In the genomic region with DNA sequence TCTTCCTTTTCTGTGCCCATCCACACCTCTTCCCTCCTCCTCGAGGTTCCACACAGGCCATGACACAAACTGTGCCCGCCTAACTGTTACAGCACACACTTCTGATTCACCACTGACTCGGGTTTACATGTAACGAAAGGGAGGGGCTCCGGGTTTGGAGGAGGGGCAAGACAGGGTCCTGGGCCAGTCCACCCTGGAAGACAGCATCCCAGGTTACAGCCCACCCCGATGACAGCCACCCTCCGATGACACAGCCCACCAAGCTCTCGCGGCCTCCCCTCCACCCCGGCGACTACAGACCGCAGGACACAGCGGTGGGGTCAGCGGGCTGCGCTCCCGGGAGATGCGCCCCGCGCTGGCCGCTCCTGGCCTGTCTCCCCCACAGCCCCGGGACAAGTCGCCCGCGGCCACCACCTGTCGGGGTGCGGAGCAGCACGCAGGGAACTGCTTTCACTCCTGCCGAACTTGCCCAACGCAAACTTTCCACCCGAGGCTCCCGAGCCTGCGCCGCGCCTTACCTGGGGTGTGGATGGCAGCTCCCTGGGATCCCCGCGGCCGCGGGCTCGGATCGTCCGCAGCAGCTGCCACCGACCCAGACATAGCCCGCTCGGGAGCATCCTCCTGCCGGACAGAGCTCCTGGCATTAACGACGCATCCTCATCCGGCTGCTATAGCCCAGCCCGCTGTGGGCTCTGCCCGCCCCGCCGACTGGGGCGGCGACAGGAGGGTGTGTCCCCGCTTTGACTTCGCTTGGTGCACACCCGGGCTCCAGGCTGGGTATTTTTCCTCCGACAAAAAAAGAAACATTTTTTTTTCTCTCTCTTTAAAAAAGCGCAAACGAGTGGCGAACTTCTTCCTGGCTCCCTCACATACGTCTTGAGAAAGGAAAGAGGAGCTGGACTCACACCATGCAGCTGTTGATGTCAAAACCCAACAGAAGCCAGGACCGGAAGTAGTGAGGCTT, we compare ENCODE assay signal across 8 mouse cellular contexts. TPM values are rescaled to one million over a fixed set of nuclear protein-coding genes. Genes with fewer than 3 reads are reported as not detected.
A peak's percentile ranks its signal among the peaks of the same experiment; 100 is the strongest.
DNase-seq lines count a peak whose midpoint lies in the region; ATAC-seq lines count a peak whose summit lies in the region.

A gene (minus strand): TSS at position 775 of the 964 bp plus-strand sequence.

- H3K4me3 ChIP-seq in erythroblast, embryonic 14.5 days (replicated peaks): peak within 1 kb of the TSS; percentile 69

- H3K4me1 ChIP-seq in erythroblast, embryonic 14.5 days (ENCODE audit: control insufficient read depth): peaks cover 14% of the 10 kb centered on the region

- peak; percentile 64 for DNase-seq in embryo, embryonic 10.5 days (ENCODE audit: low spot score)
- DNase-seq in heart, adult 9 months (ENCODE audit: low spot score in 2 of 2): peak; percentile 35 to 56
- DNase-seq in kidney, adult 9 months: peak; percentile 28
- DNase-seq in lung, postnatal 10 days: peak; percentile 66
- peak; percentile 17 for DNase-seq in ovary, adult 18-20 months (ENCODE audit: low spot score)
- DNase-seq in yolk sac, embryonic 10.5 days (ENCODE audit: low spot score): peak; percentile 33

- H3K27me3 ChIP-seq in erythroblast, embryonic 14.5 days (ENCODE audit: control insufficient read depth): peaks cover 20% of the 10 kb centered on the region

- no peak; the same call in 1 of the 2 replicates for ATAC-seq in erythroblast, adult 5-6 weeks (replicated peaks; ENCODE audit: low FRiP score, poor library complexity, severe bottlenecking)

- peaks cover 3% of the 10 kb centered on the region; the same call in 1 of the 2 replicates for H3K9me3 ChIP-seq in erythroblast, embryonic 14.5 days (ENCODE audit: control insufficient read depth, low read length)

- H3K36me3 ChIP-seq in erythroblast, embryonic 14.5 days (ENCODE audit: control insufficient read depth): no peaks in the 10 kb centered on the region

RNA-seq across cellular contexts. Expression of the gene that starts here (rescaled TPM):
- polyA plus RNA-seq in erythroblast, embryonic 14.5 days (2012): 2.9 and 4.8 TPM in 2 replicates
- total RNA-seq in erythroblast, adult 5-6 weeks (2015; ENCODE audit: low replicate concordance): 1.5 and 5.8 TPM in 2 replicates
- 3.6 and 15.6 TPM in 2 replicates for total RNA-seq in erythroblast, adult 5-6 weeks (2017; ENCODE audit: low replicate concordance)
